Mouse (Mus musculus): ENCODE measurements around the gene Ctcfl.

DNA sequence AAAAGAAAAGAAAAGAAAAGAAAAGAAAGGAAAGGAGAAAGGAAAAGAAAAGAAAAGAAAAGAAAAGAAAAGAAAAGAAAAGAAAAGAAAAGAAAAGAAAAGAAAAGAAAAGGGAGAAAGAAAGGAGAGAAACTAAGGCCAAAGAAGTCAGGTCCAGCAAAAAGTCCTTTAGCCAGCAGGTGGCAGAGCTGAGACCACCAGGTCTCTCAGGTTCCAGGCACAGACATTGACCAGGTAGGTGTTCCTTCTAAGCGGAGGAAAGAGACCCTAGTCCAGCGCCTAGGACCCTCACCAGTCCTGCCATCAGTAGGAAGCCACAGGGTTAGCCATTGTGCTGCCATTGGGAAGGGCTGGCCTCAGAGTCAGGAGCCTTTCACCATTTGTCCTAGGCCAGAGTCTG is 45.0 kb upstream of the Ctcfl start:
- TF ChIP-seq CTCF (IDR thresholded peaks at IDR 0.05; ENCODE audit: low read depth) (peak; percentile 72), EP300 (IDR thresholded peaks at IDR 0.05; ENCODE audit: low read depth) (no peak)

All from liver, postnatal 0 days (tissue).